Mouse (Mus musculus) ES-E14 (cell line): Measurements from ENCODE around the gene Bicral.

Experiments used
- CHD2 ChIP-seq: IDR thresholded peaks from 2 replicates; pipeline ENCODE4 v1.6.1; 2014; ENCODE audit warnings: mild to moderate bottlenecking, low read depth, low read length, inconsistent platforms
- HCFC1 ChIP-seq: IDR thresholded peaks from 2 replicates; pipeline ENCODE4 v1.6.1; 2012; ENCODE audit warnings: low read length, inconsistent platforms, borderline replicate concordance; ENCODE audit not compliant: insufficient read depth
- MAFK ChIP-seq: IDR thresholded peaks from 2 replicates; pipeline ENCODE4 v1.6.1; 2014; ENCODE audit warnings: mild to moderate bottlenecking, low read depth, low read length, inconsistent platforms; ENCODE audit not compliant: insufficient read depth
- ZC3H11A ChIP-seq: IDR thresholded peaks from 2 replicates; pipeline ENCODE4 v1.6.1; 2012; ENCODE audit warnings: low read depth, mild to moderate bottlenecking, inconsistent platforms, low read length, borderline replicate concordance

- TF ChIP-seq MAFK (no peak), CHD2 (no peak), ZC3H11A (no peak), HCFC1 (no peak)
These were observed 8.6 kb upstream of the Bicral start for GRCm38 (mm10) chr17:46866836-46867235.
